Comparison of ENCODE assay signal across 10 mouse cellular contexts in genomic region chr7:132247567-132247966, GRCm38 (mm10).
A peak's percentile ranks its signal among the peaks of the same experiment; 100 is the strongest.
DNase-seq lines count a peak whose midpoint lies in the region; ATAC-seq lines count a peak whose summit lies in the region.
"Had no signal": no experiment of that assay in that cellular context is flagged by ENCODE, and none has a peak within 500 bp of the region (broad histone marks: within the 10 kb centered on the region; RNA-seq: fewer than 3 reads in every experiment).

No protein-coding gene starts in this region.

- no peaks in the 10 kb centered on the region for H3K27me3 ChIP-seq in lung, embryonic 16.5 days (ENCODE audit: control insufficient read depth, insufficient read depth, low read depth, low read length)
- H3K27me3 ChIP-seq in embryonic facial prominence, embryonic 15.5 days = no peaks in the 10 kb centered on the region
- H3K27me3 ChIP-seq in limb, embryonic 11.5 days (ENCODE audit: control insufficient read depth, insufficient read depth, low read length) = no peaks in the 10 kb centered on the region

- H3K4me1 ChIP-seq in lung, embryonic 16.5 days (replicated peaks; ENCODE audit: control insufficient read depth, insufficient read depth, low read length) = peaks cover 11% of the 10 kb centered on the region
- peaks cover 15% of the 10 kb centered on the region; the same call in 1 of the 2 replicates for H3K4me1 ChIP-seq in embryonic facial prominence, embryonic 15.5 days
- peaks cover 17% of the 10 kb centered on the region for H3K4me1 ChIP-seq in limb, embryonic 11.5 days (ENCODE audit: control insufficient read depth, insufficient read depth, low read length)

- H3K4me3 ChIP-seq in lung, embryonic 16.5 days (ENCODE audit: low read length) = no peak overlapping the region
- no peak overlapping the region for H3K4me3 ChIP-seq in embryonic facial prominence, embryonic 15.5 days (replicated peaks)
- no peak overlapping the region for H3K4me3 ChIP-seq in limb, embryonic 11.5 days (ENCODE audit: low read depth, low read length)

- no peak overlapping the region for H3K9ac ChIP-seq in lung, embryonic 16.5 days (ENCODE audit: low read length)
- H3K9ac ChIP-seq in embryonic facial prominence, embryonic 15.5 days = no peak overlapping the region
- no peak overlapping the region; the same call in 1 of the 2 replicates for H3K9ac ChIP-seq in limb, embryonic 11.5 days (ENCODE audit: low read length)

- ATAC-seq in lung, embryonic 16.5 days (ENCODE audit: low read depth) = peak; percentile 51
- peak; percentile 56 for ATAC-seq in embryonic facial prominence, embryonic 15.5 days (ENCODE audit: insufficient number of reproducible peaks, low FRiP score, low TSS enrichment, low read depth)
- ATAC-seq in limb, embryonic 11.5 days (ENCODE audit: insufficient number of reproducible peaks, low FRiP score, low TSS enrichment, low read depth) = peak; percentile 81; the same call in 1 of the 2 replicates

- H3K36me3 ChIP-seq in lung, embryonic 16.5 days (ENCODE audit: control insufficient read depth, insufficient read depth, low read length) = no peaks in the 10 kb centered on the region
- peaks cover 16% of the 10 kb centered on the region; the same call in 1 of the 2 replicates for H3K36me3 ChIP-seq in embryonic facial prominence, embryonic 15.5 days
- no peaks in the 10 kb centered on the region for H3K36me3 ChIP-seq in limb, embryonic 11.5 days (ENCODE audit: control insufficient read depth, insufficient read depth, low read length)

- H3K4me2 ChIP-seq in lung, embryonic 16.5 days (ENCODE audit: low read depth, low read length) = no peak overlapping the region
- H3K4me2 ChIP-seq in embryonic facial prominence, embryonic 15.5 days (replicated peaks) = no peak overlapping the region
- H3K4me2 ChIP-seq in limb, embryonic 11.5 days (ENCODE audit: low read depth, severe bottlenecking) = no peak overlapping the region
- H3K4me2 ChIP-seq: liver, embryonic 11.5 days had no signal

- H3K27ac ChIP-seq in lung, embryonic 16.5 days (ENCODE audit: low read length) = no peak overlapping the region
- H3K27ac ChIP-seq in embryonic facial prominence, embryonic 15.5 days (replicated peaks) = 0 out of 2 replicates have a peak overlapping the region, but pooled peaks have one; percentile 53
- H3K27ac ChIP-seq in limb, embryonic 11.5 days (replicated peaks; ENCODE audit: low read depth, low read length) = no peak overlapping the region

- no peaks in the 10 kb centered on the region for H3K9me3 ChIP-seq in lung, embryonic 16.5 days (ENCODE audit: control insufficient read depth, low read length)
- H3K9me3 ChIP-seq in embryonic facial prominence, embryonic 15.5 days (replicated peaks) = no peaks in the 10 kb centered on the region
- no peaks in the 10 kb centered on the region for H3K9me3 ChIP-seq in limb, embryonic 11.5 days (ENCODE audit: control insufficient read depth, low read length)

- no peak for DNase-seq in lung, postnatal 14 days
- DNase-seq in limb, embryonic 11.5 days (ENCODE audit: low spot score) = peak; percentile 59
- DNase-seq in right cerebral cortex, postnatal 36 days (ENCODE audit: low spot score in 2 of 2) = peak; percentile 16 to 27
- no peak for DNase-seq in ovary, adult 18-20 months (ENCODE audit: low spot score)
- DNase-seq in heart, postnatal 4 days = no peak
- no peak for DNase-seq in adrenal gland, adult 8-10 months
- DNase-seq: gastrocnemius, postnatal 10 days had no signal

- 29% methylated on average over 11 of the region's 11 CpGs for WGBS in lung, embryonic 16.5 days
- 20% methylated on average over 11 of the region's 11 CpGs for WGBS in embryonic facial prominence, embryonic 15.5 days
- 23% methylated on average over 11 of the region's 11 CpGs for WGBS in limb, embryonic 11.5 days

Comparison
In these comparisons a context has a peak if more than half of its experiments do, and no peak if none do; other contexts are left out.
1. DNase-seq: peak in limb, embryonic 11.5 days (single experiment) and right cerebral cortex, postnatal 36 days (2 of 2); none in lung, postnatal 14 days (single experiment), ovary, adult 18-20 months (single experiment), heart, postnatal 4 days (single experiment) and adrenal gland, adult 8-10 months (single experiment).
2. Peak in every context shown above with its lines, with median percentiles within 50 percentile points of each other: ATAC-seq.